Mouse (Mus musculus) kidney, adult 2 months (tissue): ENCODE measurements around the gene Scand1.

Source experiments
- CTCF ChIP-seq: fragments of 200-500 bp; conservative IDR thresholded peaks from 2 replicates; pipeline ENCODE4 v1.5.1; 2011; ENCODE audit warnings: low read depth, mild to moderate bottlenecking, control low read depth, low read length, moderate library complexity, mixed read lengths; ENCODE audit not compliant: insufficient read depth, insufficient read length
- POLR2A ChIP-seq: fragments of 200-500 bp; IDR thresholded peaks from one replicate; pipeline ENCODE4 v1.6.1; 2011; ENCODE audit warnings: low read depth, low read length, control low read depth

DNA sequence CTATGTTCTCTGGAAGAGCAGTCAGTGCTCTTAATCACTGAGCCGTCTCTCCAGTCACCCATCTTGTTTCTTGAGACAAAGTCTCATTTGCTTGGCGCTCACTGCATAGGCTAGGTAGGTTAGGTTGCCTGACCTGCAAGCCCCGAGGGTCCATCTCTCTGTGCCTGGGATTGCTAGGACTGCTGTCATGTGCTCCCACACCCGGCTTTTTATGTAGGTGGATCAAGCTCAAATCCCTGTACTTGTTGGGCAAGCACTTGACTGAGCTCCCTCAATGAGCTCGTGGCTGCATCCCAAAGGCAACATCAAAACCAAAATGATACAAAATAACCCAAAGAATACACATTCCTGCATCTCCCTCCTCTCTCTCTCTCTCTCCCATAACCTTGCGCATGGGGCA lies 9.0 kb upstream of the Scand1 start:
- no peak for TF ChIP-seq CTCF
- no peak for TF ChIP-seq POLR2A
